Mouse (Mus musculus) fibroblast of lung, adult 2 months (primary cell): ENCODE measurements around the gene Trim2.

Experiments
- DNase-seq: peaks from one replicate; pipeline ENCODE4 v3.0.0-alpha.2; 2011; ENCODE audit warnings: low read depth

Trim2 gene

DNA sequence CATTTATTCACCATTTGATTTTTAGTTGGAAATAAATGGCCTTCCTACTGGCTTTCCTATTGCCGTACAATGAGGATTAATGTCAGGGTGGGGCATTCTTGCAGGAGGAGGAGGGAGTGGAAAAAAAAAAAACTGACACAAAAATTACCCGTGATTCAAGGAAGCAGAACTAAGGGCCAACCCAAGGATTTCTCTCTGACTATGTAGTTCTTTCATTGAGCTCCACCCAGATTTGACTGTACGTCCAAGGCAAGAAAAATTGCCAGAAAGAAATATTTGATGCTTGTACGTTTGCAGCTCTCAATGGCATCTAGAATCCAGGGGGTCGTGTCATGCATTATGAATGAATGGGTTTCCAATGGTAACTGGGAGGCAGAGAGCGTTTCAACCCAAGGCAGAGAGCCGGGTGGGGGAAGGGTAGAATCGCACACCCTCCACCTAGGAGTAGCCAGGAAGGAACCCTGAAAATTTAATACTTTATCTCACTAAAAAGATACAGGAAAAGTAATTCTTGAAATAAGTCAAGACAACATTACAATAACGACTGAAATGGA lies 86.9 kb downstream of the Trim2 start:
- no peak for DNase-seq

- no peak for DNase-seq
Observed at GRCm38 (mm10) chr3:84219166-84219710, 87.4 kb downstream of the Trim2 start.

- no peak for DNase-seq
Observed at GRCm38 (mm10) chr3:84218498-84218897, 88.2 kb downstream of the Trim2 start.

DNA sequence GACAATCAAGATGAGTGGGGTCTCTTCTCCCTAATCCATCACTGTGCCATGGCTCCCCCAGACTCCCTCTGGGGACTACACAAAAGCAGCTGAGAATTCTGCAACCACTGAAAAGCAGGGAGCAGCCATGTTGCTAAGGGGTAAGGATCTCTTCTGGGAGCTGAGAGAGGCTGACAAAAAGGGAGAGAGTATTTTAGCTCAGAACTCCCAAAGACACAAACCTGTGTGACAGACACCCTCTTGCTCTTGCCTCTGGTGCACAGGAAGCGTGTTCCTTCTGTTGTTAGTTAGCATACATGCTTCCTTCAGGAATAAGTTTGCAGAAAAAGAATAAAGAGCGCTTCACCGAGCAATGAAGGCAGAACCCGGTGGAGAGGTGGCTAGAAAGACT lies 88.7 kb downstream of the Trim2 start:
- no peak for DNase-seq

GRCm38 (mm10) chr3:84217118-84217960 lies 89.3 kb downstream of the Trim2 start:
- no peak for DNase-seq

DNA sequence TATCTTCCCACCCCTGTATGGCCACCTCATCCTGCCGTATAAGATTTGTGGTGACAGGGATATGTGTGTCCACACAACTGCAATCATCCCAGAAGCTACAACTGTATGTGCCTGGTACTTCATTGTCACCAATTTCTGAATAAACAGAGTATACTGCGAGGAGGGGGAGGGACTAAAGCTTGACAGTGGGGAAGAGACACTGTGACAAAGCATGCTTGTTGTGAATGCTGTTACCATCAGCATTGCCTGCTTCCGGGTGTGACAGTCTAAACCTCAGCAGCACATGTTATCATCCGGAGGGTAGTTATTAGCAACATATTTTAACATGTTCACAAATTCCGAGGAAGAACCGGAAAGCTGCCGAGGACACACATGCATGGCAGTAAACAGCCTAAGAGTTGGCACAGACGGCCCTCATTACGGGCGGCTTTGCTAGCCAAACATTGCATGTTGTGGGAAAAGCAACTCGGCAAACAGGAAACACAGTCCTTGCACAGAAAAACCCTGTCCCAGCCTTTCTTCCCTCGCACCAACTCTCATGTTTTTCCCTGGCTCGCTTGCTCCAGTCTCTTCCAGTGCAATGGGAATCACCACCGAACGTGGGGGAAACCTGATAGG lies 90.8 kb downstream of the Trim2 start:
- DNase-seq = no peak

GRCm38 (mm10) chr3:84215253-84215652 lies 91.4 kb downstream of the Trim2 start:
- no peak for DNase-seq

GRCm38 (mm10) chr3:84214501-84214900 lies 92.2 kb downstream of the Trim2 start:
- no peak for DNase-seq

DNA sequence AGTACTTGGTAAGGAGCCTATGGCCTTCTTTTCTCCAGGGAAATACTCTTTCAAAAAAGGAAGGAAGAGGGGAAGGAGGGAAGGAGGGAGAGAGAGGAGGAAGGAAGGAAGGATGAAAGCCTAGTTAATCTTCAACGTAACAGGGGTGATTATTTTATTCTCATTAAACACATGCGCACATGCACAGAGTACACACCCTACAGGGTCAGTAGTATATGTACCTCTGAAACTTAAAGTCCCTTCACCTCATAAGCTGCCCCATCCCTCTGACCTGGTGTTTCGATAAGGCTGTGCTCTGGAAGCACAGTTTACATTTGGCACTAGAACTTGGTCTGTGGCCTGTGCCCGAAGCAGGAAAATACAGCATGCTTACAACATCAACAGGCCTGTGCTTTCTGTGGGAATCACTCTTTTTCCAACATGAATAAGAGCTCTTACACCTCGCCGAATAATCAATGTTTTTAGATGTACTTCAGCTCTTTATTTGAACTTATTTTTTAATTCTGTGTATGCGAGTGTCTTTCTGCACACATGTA lies 95.3 kb downstream of the Trim2 start:
- no peak for DNase-seq

GRCm38 (mm10) chr3:84208917-84209513 lies 97.7 kb downstream of the Trim2 start:
- peak; percentile 83 for DNase-seq

GRCm38 (mm10) chr3:84208475-84208874 lies 98.2 kb downstream of the Trim2 start:
- DNase-seq = no peak

- DNase-seq = no peak
Observed at GRCm38 (mm10) chr3:84207366-84207765, 99.3 kb downstream of the Trim2 start.

GRCm38 (mm10) chr3:84206106-84206505 lies 100.6 kb downstream of the Trim2 start:
- DNase-seq = no peak

GRCm38 (mm10) chr3:84205650-84206049 lies 101.0 kb downstream of the Trim2 start:
- no peak for DNase-seq

DNA sequence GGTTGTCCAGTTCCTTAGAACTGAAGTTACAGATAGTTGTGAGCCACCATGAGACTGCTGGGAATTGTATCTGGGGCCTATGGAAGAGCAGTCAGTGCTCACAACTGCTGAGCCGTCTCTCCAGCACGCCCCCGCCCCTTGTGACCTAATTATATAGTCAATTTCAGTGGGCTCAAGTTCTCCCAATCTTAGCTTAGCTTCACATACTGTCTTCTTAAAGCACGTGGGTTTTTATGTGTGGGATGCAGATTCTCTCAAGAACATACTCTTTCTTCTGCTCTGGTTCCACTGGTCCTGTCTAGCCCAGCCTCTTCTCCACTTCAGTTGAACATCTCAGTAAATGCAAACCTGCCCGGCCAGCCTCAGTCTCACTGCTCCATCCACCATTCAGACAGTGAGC lies 102.0 kb downstream of the Trim2 start:
- DNase-seq = no peak

DNA sequence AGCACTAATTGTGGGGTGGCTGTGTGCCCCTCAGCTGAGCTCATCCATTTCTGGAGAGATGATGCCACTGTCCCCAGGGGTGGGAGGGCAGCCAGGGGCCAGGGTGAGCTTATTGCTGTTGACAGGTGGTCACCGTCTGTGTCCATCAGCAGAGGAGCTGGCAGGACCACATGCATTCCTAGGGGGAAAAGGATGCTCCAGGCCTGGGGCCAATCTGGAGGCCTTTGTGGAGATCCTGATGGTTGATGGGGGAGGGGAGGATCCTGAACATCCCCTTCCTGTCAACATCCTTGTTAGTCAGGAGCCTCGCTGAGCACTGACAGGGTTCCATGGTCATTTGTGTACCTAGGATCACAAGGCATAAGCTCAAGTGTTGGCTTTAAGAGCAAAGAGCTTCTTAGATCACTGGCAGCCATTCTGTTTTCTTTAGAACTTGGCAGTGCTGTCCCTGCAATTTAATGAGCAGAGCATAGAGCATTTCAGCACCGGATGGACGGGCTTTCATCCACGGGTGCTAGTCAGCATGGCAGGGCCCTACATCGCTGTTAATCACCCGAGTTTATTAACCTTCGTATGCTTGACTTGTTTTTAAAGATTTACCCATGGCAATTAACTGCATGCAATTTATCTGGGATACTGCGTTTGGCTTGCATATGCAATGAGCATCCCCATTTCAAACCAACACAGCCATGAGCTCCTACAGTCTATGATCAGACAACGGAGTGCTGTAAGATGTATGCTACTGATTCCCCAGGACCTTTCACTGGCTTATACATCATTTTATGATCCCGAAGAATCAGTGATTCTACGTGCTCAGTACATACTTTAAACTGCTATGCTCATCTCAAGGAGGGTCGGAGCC lies 105.9 kb downstream of the Trim2 start:
- no peak for DNase-seq

DNA sequence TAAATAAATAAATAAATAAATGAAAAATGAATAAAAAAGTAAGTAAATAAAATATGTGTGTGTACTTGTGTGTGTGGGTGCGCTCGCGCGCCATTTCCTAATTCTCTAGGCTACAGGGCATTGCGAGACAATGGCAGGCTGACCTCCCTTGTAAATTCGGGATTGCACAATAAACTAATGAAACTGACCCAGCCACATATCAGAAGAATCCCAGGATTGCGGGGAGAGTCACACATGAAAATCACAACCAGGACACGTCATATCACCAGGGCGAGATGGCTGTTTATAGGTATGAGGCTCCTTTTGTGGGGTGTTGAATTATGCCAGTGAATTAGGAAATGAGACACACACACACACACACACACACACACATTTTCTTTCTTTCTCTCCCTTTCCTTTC lies 107.2 kb downstream of the Trim2 start:
- no peak for DNase-seq

GRCm38 (mm10) chr3:84198229-84198628 lies 108.4 kb downstream of the Trim2 start:
- DNase-seq = no peak

- no peak for DNase-seq
Observed at GRCm38 (mm10) chr3:84193881-84194280, 112.8 kb downstream of the Trim2 start.

- no peak for DNase-seq
Observed at GRCm38 (mm10) chr3:84191141-84191881, 115.4 kb downstream of the Trim2 start.
